Mouse (Mus musculus): Measurements from ENCODE around the gene Pdzrn4. TPM values are rescaled to one million over a fixed set of nuclear protein-coding genes. Genes with fewer than 3 reads are reported as not detected.

Gene Pdzrn4
- total RNA-seq, 1 experiment = not detected

DNA sequence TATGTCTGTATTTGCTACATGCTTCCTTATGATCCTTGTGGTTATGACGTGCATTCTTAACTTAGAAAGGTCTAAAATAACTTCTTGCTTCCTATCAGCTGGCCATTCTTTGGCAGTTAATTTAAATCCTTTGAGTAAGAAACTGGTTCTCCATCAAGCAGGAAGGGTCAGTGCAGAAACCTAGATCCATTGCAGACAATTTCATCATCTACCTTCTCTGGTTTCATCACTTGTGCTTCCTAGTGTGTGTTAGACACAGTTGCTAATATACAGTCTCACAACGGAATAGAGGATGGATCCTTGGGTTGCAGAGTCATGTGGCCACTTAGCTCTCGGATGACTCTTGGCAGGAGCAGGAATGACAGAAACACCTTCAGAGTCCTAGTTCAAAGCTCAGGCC is 397.6 kb downstream of the Pdzrn4 start:
- H3K9me3 ChIP-seq (ENCODE audit: control insufficient read depth, insufficient read depth, low read depth, low read length) = no peaks in the 10 kb centered on the region
- no peak for DNase-seq (ENCODE audit: low read depth, low spot score)
- H3K27ac ChIP-seq (ENCODE audit: insufficient read depth, low read depth, low read length, poor library complexity, severe bottlenecking) = no peak overlapping the region
- no peak overlapping the region for H3K9ac ChIP-seq (ENCODE audit: insufficient read depth, low read depth, low read length, poor library complexity, severe bottlenecking)
- no peaks in the 10 kb centered on the region for H3K36me3 ChIP-seq (ENCODE audit: control insufficient read depth, insufficient read depth, low read length, poor library complexity, severe bottlenecking)
- TF ChIP-seq ZC3H11A (IDR thresholded peaks at IDR 0.05; ENCODE audit: borderline replicate concordance, low read depth, low read length) = no peak
- no peak for TF ChIP-seq ZNF384 (IDR thresholded peaks at IDR 0.05; ENCODE audit: low read depth, low read length)
- TF ChIP-seq MAFK (IDR thresholded peaks at IDR 0.05; ENCODE audit: insufficient read depth, low read depth, low read length) = no peak
- TF ChIP-seq HCFC1 (IDR thresholded peaks at IDR 0.05; ENCODE audit: borderline replicate concordance, insufficient read depth, low read length) = no peak
- no peak for TF ChIP-seq CHD2 (IDR thresholded peaks at IDR 0.05; ENCODE audit: low read depth, low read length)
- in situ Hi-C loops (cut with MboI; ENCODE audit: low sequenced_read_pairs in 2 of 2, unreplicated experiment in 2 of 2) = no loop called here
- no peak overlapping the region for H3K4me3 ChIP-seq (ENCODE audit: insufficient read depth in 1 of 2, low read depth in 1 of 2, low read length in 2 of 2, poor library complexity in 1 of 2, severe bottlenecking in 1 of 2)
- no peaks in the 10 kb centered on the region for H3K4me1 ChIP-seq (ENCODE audit: control insufficient read depth in 2 of 2, insufficient read depth in 2 of 2, low read length in 2 of 2, poor library complexity in 1 of 2)

DNA sequence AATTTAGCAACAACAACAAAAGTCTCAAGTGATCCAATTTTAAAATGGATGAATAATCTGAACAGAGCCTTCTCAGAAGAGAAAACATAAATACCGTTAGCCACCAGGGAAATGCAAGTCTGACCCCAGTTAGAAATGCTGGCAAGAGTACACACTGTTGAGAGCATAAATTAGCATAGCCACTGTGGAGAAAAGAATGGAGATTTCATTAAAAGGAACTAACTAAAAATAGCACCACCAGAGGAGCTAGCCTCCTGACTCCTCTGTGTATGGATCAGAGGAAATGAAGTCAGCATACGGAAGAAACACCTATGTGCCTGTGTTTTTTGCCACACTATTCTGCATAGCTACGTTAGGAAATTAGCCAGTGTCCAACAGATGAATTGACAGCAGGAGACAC is 409.3 kb downstream of the Pdzrn4 start:
- no peak overlapping the region for H3K27ac ChIP-seq (ENCODE audit: insufficient read depth, low read depth, low read length, poor library complexity, severe bottlenecking)
- in situ Hi-C loops (cut with MboI; ENCODE audit: low sequenced_read_pairs in 2 of 2, unreplicated experiment in 2 of 2) = no loop called here
- H3K9ac ChIP-seq (ENCODE audit: insufficient read depth, low read depth, low read length, poor library complexity, severe bottlenecking) = no peak overlapping the region
- H3K4me3 ChIP-seq (ENCODE audit: insufficient read depth in 1 of 2, low read depth in 1 of 2, low read length in 2 of 2, poor library complexity in 1 of 2, severe bottlenecking in 1 of 2) = no peak overlapping the region
- no peaks in the 10 kb centered on the region for H3K4me1 ChIP-seq (ENCODE audit: control insufficient read depth in 2 of 2, insufficient read depth in 2 of 2, low read length in 2 of 2, poor library complexity in 1 of 2)
- TF ChIP-seq ZNF384 (IDR thresholded peaks at IDR 0.05; ENCODE audit: low read depth, low read length) (no peak), CHD2 (IDR thresholded peaks at IDR 0.05; ENCODE audit: low read depth, low read length) (no peak), HCFC1 (IDR thresholded peaks at IDR 0.05; ENCODE audit: borderline replicate concordance, insufficient read depth, low read length) (no peak), MAFK (IDR thresholded peaks at IDR 0.05; ENCODE audit: insufficient read depth, low read depth, low read length) (no peak), ZC3H11A (IDR thresholded peaks at IDR 0.05; ENCODE audit: borderline replicate concordance, low read depth, low read length) (no peak)
- DNase-seq (ENCODE audit: low read depth, low spot score) = no peak
- no peaks in the 10 kb centered on the region for H3K9me3 ChIP-seq (ENCODE audit: control insufficient read depth, insufficient read depth, low read depth, low read length)
- no peaks in the 10 kb centered on the region for H3K36me3 ChIP-seq (ENCODE audit: control insufficient read depth, insufficient read depth, low read length, poor library complexity, severe bottlenecking)

GRCm38 (mm10) chr15:92806352-92806751 is 409.7 kb downstream of the Pdzrn4 start:
- no peak for TF ChIP-seq HCFC1 (IDR thresholded peaks at IDR 0.05; ENCODE audit: borderline replicate concordance, insufficient read depth, low read length)
- no peak for TF ChIP-seq ZNF384 (IDR thresholded peaks at IDR 0.05; ENCODE audit: low read depth, low read length)
- TF ChIP-seq ZC3H11A (IDR thresholded peaks at IDR 0.05; ENCODE audit: borderline replicate concordance, low read depth, low read length) = no peak
- in situ Hi-C loops (cut with MboI; ENCODE audit: low sequenced_read_pairs in 2 of 2, unreplicated experiment in 2 of 2) = no loop called here
- H3K4me1 ChIP-seq (ENCODE audit: control insufficient read depth in 2 of 2, insufficient read depth in 2 of 2, low read length in 2 of 2, poor library complexity in 1 of 2) = no peaks in the 10 kb centered on the region

More at GRCm38 (mm10) chr15:92806352-92806751, 409.7 kb downstream of the Pdzrn4 start:
- Histone ChIP-seq H3K27ac (ENCODE audit: insufficient read depth, low read depth, low read length, poor library complexity, severe bottlenecking) (no peak overlapping the region), H3K9me3 (ENCODE audit: control insufficient read depth, insufficient read depth, low read depth, low read length) (no peaks in the 10 kb centered on the region), H3K4me3 (ENCODE audit: insufficient read depth in 1 of 2, low read depth in 1 of 2, low read length in 2 of 2, poor library complexity in 1 of 2, severe bottlenecking in 1 of 2) (no peak overlapping the region), H3K36me3 (ENCODE audit: control insufficient read depth, insufficient read depth, low read length, poor library complexity, severe bottlenecking) (no peaks in the 10 kb centered on the region), H3K9ac (ENCODE audit: insufficient read depth, low read depth, low read length, poor library complexity, severe bottlenecking) (no peak overlapping the region)
- no peak for DNase-seq (ENCODE audit: low read depth, low spot score)

Measured in ES-E14 (cell line).